Mouse (Mus musculus) stomach, embryonic 16.5 days (tissue): ENCODE results near the gene Otud7b. TPM values are rescaled to one million over a fixed set of nuclear protein-coding genes. Genes with fewer than 3 reads are reported as not detected.

Experiments used
- ATAC-seq: fragments of 200-750 bp; cut with Nextera tagmentation; 2 replicates; pipeline ENCODE4 v1.8.0; 2017; ENCODE audit warnings: moderate number of reproducible peaks, moderate TSS enrichment; ENCODE audit not compliant: insufficient read depth, low FRiP score
- H3K27ac ChIP-seq: fragments of 300-500 bp; sonication (generic); 2 replicates; pipeline ENCODE4 v1.5.1; 2014; ENCODE audit warnings: low read length
- H3K27me3 ChIP-seq: fragments of 300-500 bp; sonication (generic); 2 replicates; pipeline ENCODE4 v1.6.1; 2014; ENCODE audit warnings: low read length, control low read depth, mixed read lengths; ENCODE audit not compliant: control insufficient read depth, insufficient read depth
- H3K36me3 ChIP-seq: fragments of 300-500 bp; sonication (generic); 2 replicates; pipeline ENCODE4 v1.6.1; 2014; ENCODE audit warnings: low read length; ENCODE audit not compliant: control insufficient read depth, insufficient read depth
- H3K4me1 ChIP-seq: fragments of 300-500 bp; sonication (generic); 2 replicates; pipeline ENCODE4 v1.6.1; 2014; ENCODE audit warnings: low read length, control low read depth, mixed read lengths; ENCODE audit not compliant: control insufficient read depth, insufficient read depth
- H3K4me2 ChIP-seq: fragments of 300-500 bp; sonication (generic); 2 replicates; pipeline ENCODE4 v1.6.1; 2014; ENCODE audit warnings: low read depth, low read length, mixed read lengths
- H3K4me3 ChIP-seq: fragments of 300-500 bp; sonication (generic); replicated peaks from 2 replicates; pipeline ENCODE4 v1.5.1; 2014; ENCODE audit warnings: mild to moderate bottlenecking, low read length
- H3K9ac ChIP-seq: fragments of 300-500 bp; sonication (generic); 2 replicates; pipeline ENCODE4 v1.6.1; 2014; ENCODE audit warnings: low read length
- H3K9me3 ChIP-seq: fragments of 300-500 bp; sonication (generic); replicated peaks from 2 replicates; pipeline ENCODE4 v1.6.1; 2016; ENCODE audit warnings: low read length, control low read depth; ENCODE audit not compliant: control insufficient read depth
- WGBS: fragments of 180-500 bp; shearing (Covaris S2); extraction: QIAGEN DNeasy Blood & Tissue Kit; methylation state at CpG from one replicate; pipeline ENCODE4 v1.1.7; 2014; 5-methylcytosine and 5-hydroxymethylcytosine counted together
- polyA plus RNA-seq: library from polyadenylated mRNA; unstranded; fragments of >200 nt; fragmentation: Nextera tagmentation; extraction: Ambion mirVana; gene quantifications from 2 replicates; pipeline ENCODE4 v1.2.1, GENCODE M21; 2015

The Otud7b gene
- polyA plus RNA-seq, 1 experiment from 2014 or later, result 13.1 TPM

- H3K4me2 ChIP-seq, result peak overlapping the region; percentile 47
- peak; percentile 33; the same call in 1 of the 2 replicates for ATAC-seq
- no peaks in the 10 kb centered on the region for H3K4me1 ChIP-seq
- no peaks in the 10 kb centered on the region for H3K36me3 ChIP-seq
- no peaks in the 10 kb centered on the region for H3K9me3 ChIP-seq
- no peak overlapping the region; the same call in 1 of the 2 replicates for H3K9ac ChIP-seq
- no peak overlapping the region for H3K27ac ChIP-seq
- 30% methylated on average over 20 of the region's 20 CpGs for WGBS
- H3K4me3 ChIP-seq, result peak overlapping the region; percentile 22
- H3K27me3 ChIP-seq, result no peaks in the 10 kb centered on the region
Measured at GRCm38 (mm10) chr3:96065754-96066375, 38.5 kb upstream of the Otud7b start.

DNA sequence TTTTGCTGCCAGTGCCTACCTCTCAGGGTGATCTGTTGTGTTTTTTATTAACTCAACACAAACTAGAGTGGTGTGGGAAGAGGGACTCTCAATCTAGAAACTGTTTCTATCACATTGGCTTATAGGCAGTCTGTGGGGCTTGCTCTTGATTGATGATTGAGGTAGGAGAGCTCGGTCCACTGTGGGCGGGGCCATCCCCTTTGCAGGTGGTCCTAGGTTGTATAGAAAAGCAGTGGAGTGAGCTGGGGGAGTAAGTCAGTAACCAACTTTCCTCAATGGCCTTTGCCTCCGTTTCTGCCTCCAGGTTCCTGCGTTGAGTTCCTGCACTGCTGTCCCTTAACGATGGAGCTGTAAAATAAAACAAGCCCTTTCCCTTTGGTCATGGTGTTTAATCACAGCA is 37.6 kb upstream of the Otud7b start:
- Histone ChIP-seq H3K9ac (no peak overlapping the region), H3K27me3 (no peaks in the 10 kb centered on the region), H3K4me1 (no peaks in the 10 kb centered on the region), H3K4me3 (no peak overlapping the region), H3K4me2 (no peak overlapping the region), H3K27ac (no peak overlapping the region), H3K9me3 (no peaks in the 10 kb centered on the region), H3K36me3 (no peaks in the 10 kb centered on the region)
- no peak for ATAC-seq
- 76% methylated on average over 5 of the region's 5 CpGs for WGBS

GRCm38 (mm10) chr3:96069046-96069445 is 35.3 kb upstream of the Otud7b start:
- H3K4me2 ChIP-seq, result no peak overlapping the region
- H3K4me1 ChIP-seq, result no peaks in the 10 kb centered on the region
- no peak overlapping the region for H3K9ac ChIP-seq
- H3K9me3 ChIP-seq, result no peaks in the 10 kb centered on the region
- no peak overlapping the region for H3K27ac ChIP-seq
- no peaks in the 10 kb centered on the region for H3K36me3 ChIP-seq
- ATAC-seq, result no peak
- no peak overlapping the region for H3K4me3 ChIP-seq
- H3K27me3 ChIP-seq, result no peaks in the 10 kb centered on the region
- 91% methylated on average over 6 of the region's 6 CpGs for WGBS

GRCm38 (mm10) chr3:96069542-96069941 is 34.8 kb upstream of the Otud7b start:
- Histone ChIP-seq H3K27ac (no peak overlapping the region), H3K4me3 (no peak overlapping the region), H3K36me3 (no peaks in the 10 kb centered on the region), H3K9me3 (no peaks in the 10 kb centered on the region), H3K4me1 (no peaks in the 10 kb centered on the region), H3K27me3 (no peaks in the 10 kb centered on the region), H3K4me2 (no peak overlapping the region), H3K9ac (no peak overlapping the region)
- 46% methylated on average over 1 of the region's 1 CpGs for WGBS
- ATAC-seq, result no peak

GRCm38 (mm10) chr3:96070241-96070640 is 34.1 kb upstream of the Otud7b start:
- no peak for ATAC-seq
- H3K9me3 ChIP-seq, result no peaks in the 10 kb centered on the region
- WGBS, result 67% methylated on average over 4 of the region's 4 CpGs
- H3K27ac ChIP-seq, result no peak overlapping the region
- H3K27me3 ChIP-seq, result no peaks in the 10 kb centered on the region
- no peak overlapping the region for H3K4me3 ChIP-seq
- no peaks in the 10 kb centered on the region for H3K36me3 ChIP-seq
- H3K4me2 ChIP-seq, result no peak overlapping the region
- H3K4me1 ChIP-seq, result no peaks in the 10 kb centered on the region
- no peak overlapping the region for H3K9ac ChIP-seq

- H3K4me1 ChIP-seq, result no peaks in the 10 kb centered on the region
- WGBS, result 67% methylated on average over 12 of the region's 12 CpGs
- H3K9ac ChIP-seq, result no peak overlapping the region
- H3K9me3 ChIP-seq, result no peaks in the 10 kb centered on the region
- no peaks in the 10 kb centered on the region for H3K36me3 ChIP-seq
- no peaks in the 10 kb centered on the region for H3K27me3 ChIP-seq
- no peak for ATAC-seq
- H3K4me2 ChIP-seq, result no peak overlapping the region
- no peak overlapping the region for H3K27ac ChIP-seq
- no peak overlapping the region for H3K4me3 ChIP-seq
Measured at GRCm38 (mm10) chr3:96072921-96073486, 31.3 kb upstream of the Otud7b start.

DNA sequence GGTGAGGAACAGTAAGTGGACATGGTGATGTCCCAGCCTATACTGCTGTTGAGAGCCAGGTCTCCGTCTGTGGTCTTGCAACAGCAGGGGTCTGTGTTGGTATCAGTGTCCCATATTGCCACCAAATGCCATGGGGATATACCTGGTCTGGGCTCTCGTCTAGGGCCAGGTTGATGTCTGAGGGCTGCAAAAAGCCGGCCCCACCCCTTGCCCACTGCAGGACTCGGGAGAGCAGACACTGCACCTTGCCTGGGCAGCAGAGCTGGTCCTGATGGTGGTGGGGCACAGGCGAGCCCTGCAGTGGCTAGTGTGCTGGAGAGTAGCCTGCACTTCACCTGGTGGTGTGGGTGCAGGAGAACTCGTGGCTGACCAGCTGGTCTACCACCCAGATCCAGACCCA is 26.3 kb upstream of the Otud7b start:
- H3K36me3 ChIP-seq, result no peaks in the 10 kb centered on the region

DNA sequence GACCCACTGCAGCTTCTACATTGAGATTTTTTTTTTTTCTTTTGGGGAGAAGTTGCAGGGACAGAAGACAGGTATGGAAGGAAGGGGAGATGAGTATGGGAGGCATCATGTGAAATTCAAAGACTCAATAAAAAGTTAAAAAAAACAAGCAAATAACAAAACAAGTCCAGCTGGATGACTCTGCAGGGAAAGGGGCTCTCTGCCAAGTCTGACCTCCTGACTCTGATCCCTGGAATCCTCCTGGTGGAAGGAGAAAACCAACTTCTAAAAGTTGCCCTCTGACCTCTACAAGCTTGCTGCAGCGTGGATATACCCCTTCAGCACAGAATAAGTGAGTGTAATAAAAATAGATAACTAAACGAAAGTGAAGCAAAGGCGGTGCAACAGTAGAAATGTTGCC is 25.6 kb upstream of the Otud7b start:
- Histone ChIP-seq H3K27me3 (no peaks in the 10 kb centered on the region), H3K4me3 (no peak overlapping the region), H3K4me1 (no peaks in the 10 kb centered on the region), H3K27ac (no peak overlapping the region), H3K9me3 (no peaks in the 10 kb centered on the region), H3K36me3 (no peaks in the 10 kb centered on the region), H3K4me2 (no peak overlapping the region), H3K9ac (no peak overlapping the region)
- no peak for ATAC-seq
- 48% methylated on average over 3 of the region's 3 CpGs for WGBS

More for the DNA sequence above, 26.3 kb upstream of the Otud7b start:
- Histone ChIP-seq H3K4me3 (no peak overlapping the region), H3K9me3 (no peaks in the 10 kb centered on the region), H3K4me2 (no peak overlapping the region), H3K27ac (no peak overlapping the region), H3K9ac (no peak overlapping the region), H3K27me3 (no peaks in the 10 kb centered on the region), H3K4me1 (no peaks in the 10 kb centered on the region)
- ATAC-seq, result no peak
- 62% methylated on average over 6 of the region's 6 CpGs for WGBS

DNA sequence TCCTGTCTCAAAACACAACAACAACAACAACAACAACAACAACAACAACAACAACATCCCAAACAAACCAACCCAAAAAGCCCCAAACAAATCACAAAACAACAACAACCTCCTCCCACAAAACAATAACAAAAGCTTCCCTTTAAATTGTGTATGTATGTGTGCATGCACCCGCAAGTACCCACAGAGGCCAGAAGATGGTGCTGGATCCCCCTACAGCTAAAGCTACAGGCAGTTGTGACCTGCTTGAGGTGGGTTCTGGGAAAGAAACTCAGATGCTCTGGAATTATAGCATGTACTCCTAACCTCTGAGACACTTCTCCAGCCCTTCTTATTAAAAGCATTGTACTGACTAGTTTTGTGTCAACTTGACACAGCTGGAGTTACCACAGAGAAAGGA is 23.3 kb upstream of the Otud7b start:
- H3K4me3 ChIP-seq, result no peak overlapping the region
- 72% methylated on average over 1 of the region's 1 CpGs for WGBS

More for the DNA sequence above, 23.3 kb upstream of the Otud7b start:
- Histone ChIP-seq H3K27me3 (no peaks in the 10 kb centered on the region), H3K4me2 (no peak overlapping the region), H3K4me1 (no peaks in the 10 kb centered on the region), H3K9ac (no peak overlapping the region), H3K27ac (no peak overlapping the region), H3K36me3 (no peaks in the 10 kb centered on the region), H3K9me3 (no peaks in the 10 kb centered on the region)
- no peak for ATAC-seq
